Mouse (Mus musculus): Measurements from ENCODE around the gene Gm3468.
"Not testable (repeated sequence)": the region's sequence is repeated elsewhere in the genome, so short reads cannot be mapped to it uniquely, and the experiment has no call there.

Gm3468 gene

GRCm38 (mm10) chr14:6108272-6108925 lies at the start of gene Gm3468:
Gm3468 (minus strand) TSS chr14:6108665.
- DNase-seq: peak; percentile 54

GRCm38 (mm10) chr14:6125707-6126106 lies 17.2 kb upstream of the Gm3468 start, which contains the start of gene Gm3476:
Gm3476 (minus strand) TSS chr14:6125807.
- DNase-seq: not testable (repeated sequence)

- not testable (repeated sequence) for DNase-seq
These were observed 965 bp downstream of the Gm3468 start for GRCm38 (mm10) chr14:6107500-6107899.

- DNase-seq: not testable (repeated sequence)
These were observed 14.6 kb downstream of the Gm3468 start, which contains the start of gene Gm8206 for GRCm38 (mm10) chr14:6093842-6094241. Gm8206 (minus strand) TSS chr14:6093942.

- DNase-seq: not testable (repeated sequence)
These were observed 50.3 kb downstream of the Gm3468 start, which contains the start of gene Gm6337 for GRCm38 (mm10) chr14:6058167-6058566. Gm6337 (minus strand) TSS chr14:6058267.

Measured in thymus, postnatal 14 days (tissue).